Mouse (Mus musculus) thymus, postnatal 4 days (tissue): ENCODE data around the gene Hmgb3.

Experiments used
- DNase-seq: peaks from one replicate; pipeline ENCODE4 v3.0.0; 2021

Gene Hmgb3

DNA sequence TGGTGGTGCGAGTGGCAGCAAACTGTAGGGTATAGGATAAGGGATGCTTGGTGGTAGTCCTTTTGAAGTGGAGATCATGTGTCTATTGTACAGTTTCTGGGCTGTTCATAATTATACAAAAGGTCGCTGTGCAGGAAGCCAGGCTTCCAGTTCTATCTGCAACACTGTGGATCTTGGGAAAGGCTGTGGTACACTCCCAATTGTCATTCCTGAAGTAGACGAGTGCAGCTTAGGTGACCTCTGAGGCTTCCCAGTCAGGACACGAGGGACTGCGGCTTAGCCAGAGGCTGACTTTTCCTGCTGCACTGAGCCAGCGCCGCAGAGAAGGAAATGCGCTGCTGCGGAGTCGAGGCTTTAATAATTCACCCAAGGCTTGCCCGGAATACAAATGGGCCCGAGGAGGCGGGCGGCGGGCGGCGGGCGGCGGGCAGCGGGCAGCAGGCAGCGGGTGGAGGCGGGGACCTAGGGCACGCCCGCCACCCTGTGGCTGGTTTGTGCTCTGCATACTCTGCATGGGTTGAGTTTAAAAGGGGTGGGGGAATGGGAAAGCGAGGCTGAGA, 45.4 kb downstream of the Hmgb3 start:
- peak; percentile 77 for DNase-seq
